Mouse (Mus musculus): ENCODE results near the gene Pdss2. TPM values are rescaled to one million over a fixed set of nuclear protein-coding genes. Genes with fewer than 3 reads are reported as not detected.

Gene Pdss2
- polyA plus RNA-seq, 1 experiment from 2014 or later = 13.7 TPM

GRCm38 (mm10) chr10:43448656-43449055 lies 227.4 kb downstream of the Pdss2 start:
- H3K4me1 ChIP-seq (ENCODE audit: control insufficient read depth, insufficient read depth, low read length) = no peaks in the 10 kb centered on the region
- no peaks in the 10 kb centered on the region for H3K27me3 ChIP-seq (ENCODE audit: control insufficient read depth, insufficient read depth, low read length)
- DNase-seq (ENCODE audit: low spot score) = no peak
- H3K9me3 ChIP-seq (replicated peaks; ENCODE audit: control insufficient read depth, low read length) = no peaks in the 10 kb centered on the region
- H3K27ac ChIP-seq (replicated peaks; ENCODE audit: low read depth, low read length) = no peak overlapping the region
- H3K36me3 ChIP-seq (replicated peaks; ENCODE audit: control insufficient read depth, insufficient read depth, low read depth, low read length) = no peaks in the 10 kb centered on the region
- no peak overlapping the region for H3K9ac ChIP-seq (replicated peaks; ENCODE audit: low read length)
- no peak overlapping the region for H3K4me3 ChIP-seq (ENCODE audit: low read depth, low read length)
- 86% methylated on average over 3 of the region's 3 CpGs for WGBS
- ATAC-seq (replicated peaks; ENCODE audit: insufficient number of reproducible peaks, low FRiP score, low TSS enrichment, low read depth) = no peak
- H3K4me2 ChIP-seq (ENCODE audit: low read depth, low read length) = no peak overlapping the region

- no peaks in the 10 kb centered on the region for H3K9me3 ChIP-seq (replicated peaks; ENCODE audit: control insufficient read depth, low read length)
- peak overlapping the region; percentile 11; the same call in 1 of the 2 replicates for H3K4me2 ChIP-seq (ENCODE audit: low read depth, low read length)
- H3K4me1 ChIP-seq (ENCODE audit: control insufficient read depth, insufficient read depth, low read length) = no peaks in the 10 kb centered on the region
- ATAC-seq (replicated peaks; ENCODE audit: insufficient number of reproducible peaks, low FRiP score, low TSS enrichment, low read depth) (peak; percentile 85; the same call in 1 of the 2 replicates), DNase-seq (ENCODE audit: low spot score) (peak; percentile 87)
- 28% methylated on average over 16 of the region's 16 CpGs for WGBS
- H3K27me3 ChIP-seq (ENCODE audit: control insufficient read depth, insufficient read depth, low read length) = no peaks in the 10 kb centered on the region
- H3K9ac ChIP-seq (replicated peaks; ENCODE audit: low read length) = 0 out of 2 replicates have a peak overlapping the region, but pooled peaks have one; percentile 5
- H3K36me3 ChIP-seq (replicated peaks; ENCODE audit: control insufficient read depth, insufficient read depth, low read depth, low read length) = no peaks in the 10 kb centered on the region
- H3K4me3 ChIP-seq (ENCODE audit: low read depth, low read length) = no peak overlapping the region; the same call in 1 of the 2 replicates
- H3K27ac ChIP-seq (replicated peaks; ENCODE audit: low read depth, low read length) = no peak overlapping the region
Measured at GRCm38 (mm10) chr10:43451848-43452662, 230.8 kb downstream of the Pdss2 start.

GRCm38 (mm10) chr10:43452663-43452996 lies 231.3 kb downstream of the Pdss2 start:
- H3K27me3 ChIP-seq (ENCODE audit: control insufficient read depth, insufficient read depth, low read length) = no peaks in the 10 kb centered on the region
- H3K9me3 ChIP-seq (replicated peaks; ENCODE audit: control insufficient read depth, low read length) = no peaks in the 10 kb centered on the region
- no peaks in the 10 kb centered on the region for H3K36me3 ChIP-seq (replicated peaks; ENCODE audit: control insufficient read depth, insufficient read depth, low read depth, low read length)
- ATAC-seq (replicated peaks; ENCODE audit: insufficient number of reproducible peaks, low FRiP score, low TSS enrichment, low read depth) = no peak
- DNase-seq (ENCODE audit: low spot score) = no peak
- H3K9ac ChIP-seq (replicated peaks; ENCODE audit: low read length) = 0 out of 2 replicates have a peak overlapping the region, but pooled peaks have one; percentile 5
- 19% methylated on average over 5 of the region's 5 CpGs for WGBS
- H3K4me3 ChIP-seq (ENCODE audit: low read depth, low read length) = no peak overlapping the region
- no peak overlapping the region for H3K27ac ChIP-seq (replicated peaks; ENCODE audit: low read depth, low read length)
- H3K4me1 ChIP-seq (ENCODE audit: control insufficient read depth, insufficient read depth, low read length) = no peaks in the 10 kb centered on the region
- H3K4me2 ChIP-seq (ENCODE audit: low read depth, low read length) = peak overlapping the region; percentile 11; the same call in 1 of the 2 replicates

- Histone ChIP-seq H3K4me2 (ENCODE audit: low read depth, low read length) (no peak overlapping the region), H3K4me3 (ENCODE audit: low read depth, low read length) (no peak overlapping the region), H3K9ac (replicated peaks; ENCODE audit: low read length) (no peak overlapping the region), H3K27ac (replicated peaks; ENCODE audit: low read depth, low read length) (no peak overlapping the region), H3K27me3 (ENCODE audit: control insufficient read depth, insufficient read depth, low read length) (no peaks in the 10 kb centered on the region), H3K4me1 (ENCODE audit: control insufficient read depth, insufficient read depth, low read length) (no peaks in the 10 kb centered on the region), H3K36me3 (replicated peaks; ENCODE audit: control insufficient read depth, insufficient read depth, low read depth, low read length) (no peaks in the 10 kb centered on the region), H3K9me3 (replicated peaks; ENCODE audit: control insufficient read depth, low read length) (no peaks in the 10 kb centered on the region)
- ATAC-seq (replicated peaks; ENCODE audit: insufficient number of reproducible peaks, low FRiP score, low TSS enrichment, low read depth) = no peak
- WGBS = 71% methylated on average over 1 of the region's 1 CpGs
- DNase-seq (ENCODE audit: low spot score) = no peak
Measured at GRCm38 (mm10) chr10:43454219-43454618, 232.9 kb downstream of the Pdss2 start.

- Histone ChIP-seq H3K36me3 (replicated peaks; ENCODE audit: control insufficient read depth, insufficient read depth, low read depth, low read length) (no peaks in the 10 kb centered on the region), H3K9me3 (replicated peaks; ENCODE audit: control insufficient read depth, low read length) (no peaks in the 10 kb centered on the region), H3K4me3 (ENCODE audit: low read depth, low read length) (no peak overlapping the region), H3K27ac (replicated peaks; ENCODE audit: low read depth, low read length) (no peak overlapping the region), H3K27me3 (ENCODE audit: control insufficient read depth, insufficient read depth, low read length) (no peaks in the 10 kb centered on the region), H3K9ac (replicated peaks; ENCODE audit: low read length) (no peak overlapping the region), H3K4me2 (ENCODE audit: low read depth, low read length) (no peak overlapping the region), H3K4me1 (ENCODE audit: control insufficient read depth, insufficient read depth, low read length) (no peaks in the 10 kb centered on the region)
- ATAC-seq (replicated peaks; ENCODE audit: insufficient number of reproducible peaks, low FRiP score, low TSS enrichment, low read depth) (no peak), DNase-seq (ENCODE audit: low spot score) (no peak)
- 91% methylated on average over 3 of the region's 3 CpGs for WGBS
Measured at GRCm38 (mm10) chr10:43454671-43455070, 233.4 kb downstream of the Pdss2 start.

GRCm38 (mm10) chr10:43462821-43463220 lies 241.5 kb downstream of the Pdss2 start:
- no peak overlapping the region for H3K9ac ChIP-seq (replicated peaks; ENCODE audit: low read length)
- H3K4me2 ChIP-seq (ENCODE audit: low read depth, low read length) = no peak overlapping the region
- 80% methylated on average over 5 of the region's 5 CpGs for WGBS
- H3K36me3 ChIP-seq (replicated peaks; ENCODE audit: control insufficient read depth, insufficient read depth, low read depth, low read length) = no peaks in the 10 kb centered on the region
- no peak overlapping the region for H3K4me3 ChIP-seq (ENCODE audit: low read depth, low read length)
- H3K27me3 ChIP-seq (ENCODE audit: control insufficient read depth, insufficient read depth, low read length) = no peaks in the 10 kb centered on the region
- H3K9me3 ChIP-seq (replicated peaks; ENCODE audit: control insufficient read depth, low read length) = no peaks in the 10 kb centered on the region
- no peaks in the 10 kb centered on the region for H3K4me1 ChIP-seq (ENCODE audit: control insufficient read depth, insufficient read depth, low read length)
- no peak overlapping the region for H3K27ac ChIP-seq (replicated peaks; ENCODE audit: low read depth, low read length)
- DNase-seq (ENCODE audit: low spot score) (no peak), ATAC-seq (replicated peaks; ENCODE audit: insufficient number of reproducible peaks, low FRiP score, low TSS enrichment, low read depth) (no peak)

- ATAC-seq (replicated peaks; ENCODE audit: insufficient number of reproducible peaks, low FRiP score, low TSS enrichment, low read depth) (no peak), DNase-seq (ENCODE audit: low spot score) (no peak)
- no peak overlapping the region for H3K27ac ChIP-seq (replicated peaks; ENCODE audit: low read depth, low read length)
- WGBS = 51% methylated on average over 3 of the region's 3 CpGs
- no peak overlapping the region for H3K4me3 ChIP-seq (ENCODE audit: low read depth, low read length)
- H3K9ac ChIP-seq (replicated peaks; ENCODE audit: low read length) = no peak overlapping the region
- H3K36me3 ChIP-seq (replicated peaks; ENCODE audit: control insufficient read depth, insufficient read depth, low read depth, low read length) = no peaks in the 10 kb centered on the region
- H3K9me3 ChIP-seq (replicated peaks; ENCODE audit: control insufficient read depth, low read length) = no peaks in the 10 kb centered on the region
- no peak overlapping the region for H3K4me2 ChIP-seq (ENCODE audit: low read depth, low read length)
- no peaks in the 10 kb centered on the region for H3K4me1 ChIP-seq (ENCODE audit: control insufficient read depth, insufficient read depth, low read length)
- no peaks in the 10 kb centered on the region for H3K27me3 ChIP-seq (ENCODE audit: control insufficient read depth, insufficient read depth, low read length)
Measured at GRCm38 (mm10) chr10:43463227-43463626, 241.9 kb downstream of the Pdss2 start.

- H3K4me3 ChIP-seq (ENCODE audit: low read depth, low read length) = no peak overlapping the region
- H3K9ac ChIP-seq (replicated peaks; ENCODE audit: low read length) = no peak overlapping the region
- DNase-seq (ENCODE audit: low spot score) (no peak), ATAC-seq (replicated peaks; ENCODE audit: insufficient number of reproducible peaks, low FRiP score, low TSS enrichment, low read depth) (no peak)
- no peaks in the 10 kb centered on the region for H3K9me3 ChIP-seq (replicated peaks; ENCODE audit: control insufficient read depth, low read length)
- WGBS = 88% methylated on average over 2 of the region's 2 CpGs
- no peaks in the 10 kb centered on the region for H3K27me3 ChIP-seq (ENCODE audit: control insufficient read depth, insufficient read depth, low read length)
- H3K4me2 ChIP-seq (ENCODE audit: low read depth, low read length) = no peak overlapping the region
- no peaks in the 10 kb centered on the region for H3K36me3 ChIP-seq (replicated peaks; ENCODE audit: control insufficient read depth, insufficient read depth, low read depth, low read length)
- no peaks in the 10 kb centered on the region for H3K4me1 ChIP-seq (ENCODE audit: control insufficient read depth, insufficient read depth, low read length)
- H3K27ac ChIP-seq (replicated peaks; ENCODE audit: low read depth, low read length) = no peak overlapping the region
Measured at GRCm38 (mm10) chr10:43466223-43466622, 244.9 kb downstream of the Pdss2 start.
